Mouse (Mus musculus): ENCODE data around the gene Tubgcp4. TPM values are rescaled to one million over a fixed set of nuclear protein-coding genes. Genes with fewer than 3 reads are reported as not detected.
"Not testable (repeated sequence)": the region's sequence is repeated elsewhere in the genome, so short reads cannot be mapped to it uniquely, and the experiment has no call there.

Tubgcp4 gene
- 76.4 and 88.6 TPM in 2 replicates for polyA plus RNA-seq (2016; fragmentation: Nextera tagmentation; extraction: Ambion mirVana)

- Histone ChIP-seq H3K4me1 (peaks cover 22% of the 10 kb centered on the region), H3K27ac (peak within 1 kb of the TSS; percentile 91), H3K4me3 (peak within 1 kb of the TSS; percentile 84), H3K9ac (peak within 1 kb of the TSS; percentile 87), H3K27me3 (no peaks in the 10 kb centered on the region), H3K4me2 (replicated peaks) (peak within 1 kb of the TSS; percentile 76), H3K9me3 (no peaks in the 10 kb centered on the region), H3K36me3 (peaks cover 23% of the 10 kb centered on the region)
- WGBS, result under 1% methylated on average over 38 of the region's 38 CpGs
- ATAC-seq (ENCODE audit: insufficient number of reproducible peaks, insufficient read depth, low FRiP score, low TSS enrichment), result peak; percentile 72
These were observed at the start of gene Tubgcp4 for GRCm38 (mm10) chr2:121170481-121170971. TSS of gene Tubgcp4 (plus strand) at chr2:121170654.

- not testable (repeated sequence) for H3K27me3 ChIP-seq; H3K4me1 ChIP-seq; ATAC-seq (ENCODE audit: insufficient number of reproducible peaks, insufficient read depth, low FRiP score, low TSS enrichment); H3K27ac ChIP-seq; H3K9ac ChIP-seq; H3K9me3 ChIP-seq; H3K36me3 ChIP-seq; H3K4me2 ChIP-seq (replicated peaks); H3K4me3 ChIP-seq
- WGBS, result 87% methylated on average over 5 of the region's 5 CpGs
These were observed 44.2 kb upstream of the Tubgcp4 start for GRCm38 (mm10) chr2:121126302-121126701.

GRCm38 (mm10) chr2:121127536-121127935 is 42.9 kb upstream of the Tubgcp4 start:
- Histone ChIP-seq H3K4me3 (no peak overlapping the region), H3K27ac (no peak overlapping the region), H3K4me2 (replicated peaks) (no peak overlapping the region), H3K36me3 (no peaks in the 10 kb centered on the region), H3K9ac (no peak overlapping the region), H3K27me3 (no peaks in the 10 kb centered on the region), H3K9me3 (no peaks in the 10 kb centered on the region), H3K4me1 (no peaks in the 10 kb centered on the region)
- ATAC-seq (ENCODE audit: insufficient number of reproducible peaks, insufficient read depth, low FRiP score, low TSS enrichment), result no peak
- 81% methylated on average over 1 of the region's 1 CpGs for WGBS

- Histone ChIP-seq H3K9me3 (no peaks in the 10 kb centered on the region), H3K27ac (no peak overlapping the region), H3K9ac (no peak overlapping the region), H3K4me3 (no peak overlapping the region), H3K27me3 (no peaks in the 10 kb centered on the region), H3K4me1 (no peaks in the 10 kb centered on the region), H3K36me3 (no peaks in the 10 kb centered on the region), H3K4me2 (replicated peaks) (no peak overlapping the region)
- no peak for ATAC-seq (ENCODE audit: insufficient number of reproducible peaks, insufficient read depth, low FRiP score, low TSS enrichment)
- 62% methylated on average over 9 of the region's 9 CpGs for WGBS
These were observed 41.4 kb upstream of the Tubgcp4 start for GRCm38 (mm10) chr2:121128865-121129620.

- Histone ChIP-seq H3K9ac (no peak overlapping the region), H3K27me3 (no peaks in the 10 kb centered on the region), H3K4me1 (no peaks in the 10 kb centered on the region), H3K27ac (no peak overlapping the region), H3K4me3 (no peak overlapping the region), H3K36me3 (peaks cover 4% of the 10 kb centered on the region; the same call in 1 of the 2 replicates), H3K4me2 (replicated peaks) (no peak overlapping the region), H3K9me3 (no peaks in the 10 kb centered on the region)
- WGBS, result 65% methylated on average over 1 of the region's 1 CpGs
- ATAC-seq (ENCODE audit: insufficient number of reproducible peaks, insufficient read depth, low FRiP score, low TSS enrichment), result no peak
These were observed 37.6 kb upstream of the Tubgcp4 start for GRCm38 (mm10) chr2:121132822-121133221.

GRCm38 (mm10) chr2:121137371-121137770 is 33.1 kb upstream of the Tubgcp4 start:
- no peak overlapping the region for H3K9ac ChIP-seq
- H3K4me2 ChIP-seq (replicated peaks), result no peak overlapping the region
- peaks cover 19% of the 10 kb centered on the region for H3K36me3 ChIP-seq
- 94% methylated on average over 4 of the region's 4 CpGs for WGBS
- peaks cover 22% of the 10 kb centered on the region for H3K4me1 ChIP-seq
- no peaks in the 10 kb centered on the region for H3K27me3 ChIP-seq
- 0 out of 2 replicates have a peak, but pooled peaks cover 6% of the 10 kb centered on the region for H3K9me3 ChIP-seq
- H3K27ac ChIP-seq, result no peak overlapping the region
- ATAC-seq (ENCODE audit: insufficient number of reproducible peaks, insufficient read depth, low FRiP score, low TSS enrichment), result no peak
- H3K4me3 ChIP-seq, result no peak overlapping the region

- WGBS, result 58% methylated on average over 29 of the region's 29 CpGs
- peak; percentile 25; the same call in 1 of the 2 replicates for ATAC-seq (ENCODE audit: insufficient number of reproducible peaks, insufficient read depth, low FRiP score, low TSS enrichment)
These were observed 31.0 kb upstream of the Tubgcp4 start for GRCm38 (mm10) chr2:121139266-121140017.

GRCm38 (mm10) chr2:121140018-121140882 is 30.2 kb upstream of the Tubgcp4 start, which contains the start of the genes Adal and Lcmt2:
TSS of gene Adal (plus strand) at chr2:121140428.
TSS of gene Lcmt2 (minus strand) at chr2:121140653.
- H3K27me3 ChIP-seq, result no peaks in the 10 kb centered on the region
- 1% methylated on average over 87 of the region's 87 CpGs for WGBS
- peaks cover 22% of the 10 kb centered on the region for H3K4me1 ChIP-seq
- peak; percentile 92 for ATAC-seq (ENCODE audit: insufficient number of reproducible peaks, insufficient read depth, low FRiP score, low TSS enrichment)
- H3K4me3 ChIP-seq, result peak within 1 kb of the TSS; percentile 51
- H3K9ac ChIP-seq, result peak within 1 kb of the TSS; percentile 73
- H3K27ac ChIP-seq, result peak within 1 kb of the TSS; percentile 99
- H3K4me2 ChIP-seq (replicated peaks), result peak within 1 kb of the TSS; percentile 68
- peaks cover 27% of the 10 kb centered on the region for H3K36me3 ChIP-seq
- 0 out of 2 replicates have a peak, but pooled peaks cover 6% of the 10 kb centered on the region for H3K9me3 ChIP-seq

More at GRCm38 (mm10) chr2:121139266-121140017, 31.0 kb upstream of the Tubgcp4 start:
- peak overlapping the region; percentile 99 for H3K27ac ChIP-seq
- H3K4me1 ChIP-seq, result peaks cover 22% of the 10 kb centered on the region
- 0 out of 2 replicates have a peak, but pooled peaks cover 6% of the 10 kb centered on the region for H3K9me3 ChIP-seq
- no peaks in the 10 kb centered on the region for H3K27me3 ChIP-seq
- H3K4me2 ChIP-seq (replicated peaks), result peak overlapping the region; percentile 68
- H3K9ac ChIP-seq, result peak overlapping the region; percentile 73
- H3K4me3 ChIP-seq, result peak overlapping the region; percentile 51
- H3K36me3 ChIP-seq, result peaks cover 27% of the 10 kb centered on the region

- Histone ChIP-seq H3K4me2 (replicated peaks) (peak overlapping the region; percentile 68), H3K4me1 (peaks cover 22% of the 10 kb centered on the region), H3K4me3 (peak overlapping the region; percentile 51), H3K36me3 (peaks cover 32% of the 10 kb centered on the region), H3K9me3 (0 out of 2 replicates have a peak, but pooled peaks cover 6% of the 10 kb centered on the region), H3K27me3 (no peaks in the 10 kb centered on the region), H3K9ac (peak overlapping the region; percentile 73), H3K27ac (peak overlapping the region; percentile 99)
- WGBS, result 75% methylated on average over 16 of the region's 16 CpGs
- no peak for ATAC-seq (ENCODE audit: insufficient number of reproducible peaks, insufficient read depth, low FRiP score, low TSS enrichment)
These were observed 29.0 kb upstream of the Tubgcp4 start for GRCm38 (mm10) chr2:121141216-121142035.

- H3K4me1 ChIP-seq, result peaks cover 22% of the 10 kb centered on the region
- no peak overlapping the region for H3K4me3 ChIP-seq
- H3K27ac ChIP-seq, result no peak overlapping the region
- H3K4me2 ChIP-seq (replicated peaks), result no peak overlapping the region
- 0 out of 2 replicates have a peak, but pooled peaks cover 6% of the 10 kb centered on the region for H3K9me3 ChIP-seq
- H3K36me3 ChIP-seq, result peaks cover 39% of the 10 kb centered on the region
- 70% methylated on average over 2 of the region's 2 CpGs for WGBS
- no peaks in the 10 kb centered on the region for H3K27me3 ChIP-seq
- no peak for ATAC-seq (ENCODE audit: insufficient number of reproducible peaks, insufficient read depth, low FRiP score, low TSS enrichment)
- no peak overlapping the region for H3K9ac ChIP-seq
These were observed 28.0 kb upstream of the Tubgcp4 start for GRCm38 (mm10) chr2:121142415-121142814.

Measured in embryonic facial prominence, embryonic 12.5 days (tissue).